Mouse (Mus musculus) retina, postnatal 7 days (tissue): ENCODE measurements around the gene Slc9a2.
"Not testable (repeated sequence)": the region's sequence is repeated elsewhere in the genome, so short reads cannot be mapped to it uniquely, and the experiment has no call there.

ENCODE experiments used
- DNase-seq: peaks from one replicate; pipeline ENCODE4 v3.0.0-alpha.2; 2012; ENCODE audit warnings: low read depth, low spot score

Gene Slc9a2

GRCm38 (mm10) chr1:40680067-40680867 lies at the start of gene Slc9a2:
Gene Slc9a2, plus strand, starts transcription at chr1:40680574.
- DNase-seq = no peak

GRCm38 (mm10) chr1:40632407-40633062 lies 47.8 kb upstream of the Slc9a2 start:
- no peak for DNase-seq

DNA sequence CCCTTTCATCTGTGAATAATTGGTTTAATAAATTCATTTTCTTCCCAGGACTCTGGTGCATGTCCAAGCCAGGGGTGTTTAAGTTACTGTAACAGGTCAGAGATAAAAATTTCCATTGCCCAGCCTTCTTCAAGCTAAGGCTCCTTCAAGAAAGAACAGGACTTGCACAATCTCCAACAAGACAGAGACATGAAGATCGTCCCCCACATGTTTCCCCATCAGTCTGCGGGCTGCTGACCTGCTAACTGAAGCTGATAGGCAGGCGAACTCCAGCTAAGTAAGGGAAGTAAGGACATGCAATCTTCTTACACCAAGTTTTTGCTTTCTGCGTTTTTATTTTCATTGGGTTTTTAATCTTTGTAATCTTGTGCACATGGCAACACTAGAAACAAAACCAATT lies 45.8 kb upstream of the Slc9a2 start:
- DNase-seq = no peak

DNA sequence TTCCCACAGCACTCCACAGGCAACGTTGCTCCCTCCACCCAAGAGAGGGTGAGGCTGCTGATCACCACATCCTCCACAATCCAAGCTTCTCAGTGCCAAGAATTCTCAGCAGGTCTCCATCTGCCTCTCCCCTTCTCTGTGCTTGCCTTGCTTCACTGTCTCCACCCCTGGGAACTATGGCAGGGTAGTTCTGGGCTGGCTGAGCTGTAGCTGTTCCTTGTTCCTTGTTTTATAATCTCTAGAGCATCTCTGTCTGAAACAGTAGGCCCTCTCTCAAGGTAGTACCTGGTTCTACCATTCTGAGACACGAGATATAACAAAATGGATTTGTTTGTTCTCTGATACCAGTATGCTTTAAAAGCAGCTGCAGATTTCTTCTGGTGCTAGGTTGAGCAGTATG lies 32.1 kb upstream of the Slc9a2 start:
- no peak for DNase-seq

DNA sequence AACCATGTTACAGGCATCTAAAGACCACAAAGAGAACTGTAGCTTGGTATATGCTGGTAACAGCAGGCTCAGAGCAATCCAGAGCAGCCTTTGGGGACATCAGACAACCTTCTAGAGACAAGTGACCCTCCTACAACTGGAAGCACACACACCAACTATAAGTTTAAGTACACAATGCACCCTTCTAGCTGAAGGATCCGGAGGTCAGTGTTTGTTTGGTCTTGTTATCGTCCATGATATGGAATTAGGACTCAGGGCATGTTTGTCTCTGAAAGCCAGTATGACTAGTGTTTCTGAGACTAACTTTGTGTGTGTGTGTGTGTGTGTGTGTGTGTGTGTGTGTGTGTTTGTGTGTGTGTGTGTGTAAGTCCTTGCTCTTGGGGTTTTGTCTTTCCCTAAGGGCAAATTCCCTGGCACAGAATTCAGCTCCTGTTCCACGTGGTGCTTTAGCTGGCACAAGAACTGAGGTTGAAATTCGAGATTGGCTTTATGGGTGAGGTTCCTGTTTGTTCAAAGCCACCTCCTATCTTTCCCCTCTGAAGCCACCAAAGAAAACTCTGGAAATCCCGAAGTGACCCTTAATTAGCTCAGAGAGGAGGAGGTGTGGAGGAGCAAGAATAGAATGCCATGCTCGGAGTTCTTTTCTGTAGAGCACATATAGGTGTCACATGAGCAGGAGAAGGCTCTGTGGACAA lies 29.4 kb upstream of the Slc9a2 start:
- no peak for DNase-seq

DNA sequence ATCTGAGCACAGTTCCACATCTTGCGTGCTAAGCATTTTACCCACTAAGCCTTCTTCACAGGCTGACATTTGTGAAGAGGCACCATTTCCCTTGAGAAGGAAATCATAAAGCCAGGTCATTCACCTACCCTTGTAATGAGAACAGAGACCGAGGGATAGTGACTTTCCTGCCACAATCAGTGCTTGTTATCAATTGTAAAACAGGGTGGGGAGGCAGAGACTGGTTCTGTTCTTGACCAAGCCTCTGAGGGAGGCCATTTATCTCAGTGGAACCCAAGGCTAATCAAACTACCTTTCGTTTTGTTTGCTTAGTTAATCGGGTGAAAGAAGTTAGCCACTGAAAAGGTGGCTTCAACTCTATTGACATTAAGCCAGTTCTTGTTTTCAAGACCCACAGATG lies 23.3 kb upstream of the Slc9a2 start:
- DNase-seq = no peak

DNA sequence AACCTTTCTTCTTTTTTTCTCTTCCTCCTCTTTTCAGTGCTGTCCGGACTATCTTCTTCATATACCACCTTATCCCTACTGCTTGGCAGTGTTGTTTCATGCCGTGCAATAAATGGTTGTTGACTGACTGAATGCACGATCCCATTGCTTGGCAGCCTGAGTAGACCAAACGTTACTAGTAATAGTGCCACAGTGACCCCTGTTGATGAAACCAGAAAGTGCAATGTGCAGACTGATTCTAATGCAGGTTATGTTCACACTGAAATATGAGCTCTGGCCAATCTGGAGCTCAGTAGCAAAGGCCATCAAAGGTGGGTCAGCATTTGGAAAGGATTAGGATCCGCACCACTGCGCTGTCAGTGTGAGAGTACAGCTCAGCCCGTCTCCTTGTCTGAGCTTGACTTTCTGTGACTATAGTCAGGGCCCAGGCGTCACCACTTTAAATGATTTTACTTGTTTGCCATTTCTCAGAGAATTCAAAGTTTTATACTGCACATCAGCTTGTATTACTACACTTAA lies 22.3 kb upstream of the Slc9a2 start:
- DNase-seq = no peak

DNA sequence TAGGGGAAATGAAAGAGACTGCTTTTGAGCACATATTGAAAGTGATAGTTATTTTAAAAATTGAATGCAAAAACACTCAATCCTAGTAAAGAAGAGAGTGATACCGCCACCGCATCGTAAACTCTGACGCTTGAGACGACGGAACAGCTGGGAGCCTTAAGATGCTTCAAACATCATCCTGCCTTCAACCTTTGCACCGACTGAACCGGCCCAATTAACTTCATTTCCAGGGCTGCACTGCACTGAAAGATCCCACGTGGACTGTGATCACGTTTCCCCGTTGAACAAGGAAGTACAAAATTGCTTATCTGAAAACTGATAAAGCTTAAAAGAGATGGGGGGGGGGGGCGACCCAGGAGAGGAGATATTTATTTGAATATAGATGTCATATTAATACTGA lies 21.4 kb upstream of the Slc9a2 start:
- no peak for DNase-seq

- DNase-seq = no peak
Measured at GRCm38 (mm10) chr1:40659496-40659895, 20.9 kb upstream of the Slc9a2 start.

- no peak for DNase-seq
Measured at GRCm38 (mm10) chr1:40660838-40661237, 19.5 kb upstream of the Slc9a2 start.

GRCm38 (mm10) chr1:40665401-40666370 lies 14.7 kb upstream of the Slc9a2 start:
- DNase-seq = no peak

GRCm38 (mm10) chr1:40667442-40667841 lies 12.9 kb upstream of the Slc9a2 start:
- DNase-seq = not testable (repeated sequence)

- DNase-seq = no peak
Measured at GRCm38 (mm10) chr1:40670025-40670424, 10.3 kb upstream of the Slc9a2 start.

DNA sequence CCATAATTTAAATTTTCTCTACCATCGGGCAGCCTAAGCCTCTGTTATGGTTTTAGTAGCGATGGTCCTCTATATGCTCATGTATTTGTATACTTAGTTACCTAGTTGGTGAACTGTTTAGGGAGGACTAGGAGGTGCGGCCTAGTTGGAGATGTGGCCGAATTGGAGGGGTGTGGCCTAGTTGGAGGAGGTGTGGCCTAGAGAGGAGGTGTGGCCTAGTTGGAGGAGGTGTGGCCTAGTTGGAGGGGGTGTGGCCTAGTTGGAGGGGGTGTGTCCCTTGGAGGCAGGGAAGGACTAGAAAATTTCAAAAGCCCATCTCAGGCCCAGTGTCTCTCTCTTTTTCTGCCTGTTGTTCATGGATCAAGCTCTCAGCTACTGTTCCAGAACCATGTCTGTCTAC lies 8.9 kb upstream of the Slc9a2 start:
- DNase-seq = no peak

DNA sequence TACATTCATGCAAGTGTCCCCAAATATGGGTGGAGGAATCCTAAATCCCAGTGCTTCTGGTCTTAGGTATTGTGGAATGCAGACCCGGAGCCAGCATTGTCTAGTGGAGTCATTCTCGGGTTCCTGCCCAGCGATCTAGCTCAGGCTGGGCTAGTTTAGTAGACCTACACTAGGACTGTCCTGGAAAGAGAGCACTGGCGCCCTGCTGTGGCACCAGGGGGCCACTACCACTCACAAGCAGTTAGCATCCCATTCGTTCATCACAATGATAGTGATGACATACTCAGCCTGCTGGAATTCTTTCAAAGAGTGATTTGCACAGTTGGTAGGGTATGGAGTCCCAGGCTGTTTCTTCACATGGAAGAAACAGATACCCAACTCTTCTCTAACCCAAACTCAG lies 3.1 kb upstream of the Slc9a2 start:
- DNase-seq = no peak

DNA sequence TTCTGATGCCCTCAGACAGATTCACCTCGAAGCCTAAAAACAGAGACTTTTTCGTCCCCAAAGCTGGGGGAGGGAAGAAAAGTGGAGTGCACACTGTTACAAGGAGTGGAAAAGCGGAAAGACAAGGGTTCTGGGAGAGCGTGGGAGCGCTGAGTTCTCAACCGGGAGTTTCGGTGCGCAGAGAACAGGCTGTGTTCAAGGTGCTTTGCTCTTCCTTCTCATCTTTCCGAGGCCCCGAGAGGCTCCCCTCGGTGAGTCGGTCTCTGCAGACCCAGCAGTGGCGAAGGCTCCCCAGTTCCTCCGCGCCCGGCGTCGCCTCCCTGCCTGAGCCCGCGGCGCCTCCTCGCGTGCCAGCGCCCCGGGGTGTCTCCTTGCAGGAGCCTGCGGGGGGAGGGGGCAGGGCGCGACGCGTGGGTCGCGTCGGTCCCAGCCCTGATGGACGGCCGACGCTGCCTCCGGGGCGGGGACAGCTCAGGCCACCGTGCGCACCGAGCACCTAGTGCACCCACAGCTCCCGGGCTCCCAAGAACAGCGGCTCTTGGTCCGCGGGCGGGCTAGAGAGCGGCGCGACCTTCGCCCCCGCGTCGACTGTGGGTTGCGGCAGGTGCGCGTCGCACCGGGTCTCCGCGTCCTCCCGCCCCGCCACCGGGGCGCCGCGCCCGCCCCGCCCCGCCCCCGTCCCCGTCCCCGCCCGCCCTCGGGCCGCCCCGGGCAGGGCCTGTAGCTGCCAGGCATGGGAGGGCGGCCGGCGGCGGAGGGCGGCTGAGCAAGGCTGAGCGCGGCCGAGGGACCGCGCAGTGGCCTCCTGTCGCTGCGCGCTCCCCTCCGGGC lies 709 bp downstream of the Slc9a2 start:
- no peak for DNase-seq

- no peak for DNase-seq
Measured at GRCm38 (mm10) chr1:40681699-40682510, 1.5 kb downstream of the Slc9a2 start.

- no peak for DNase-seq
Measured at GRCm38 (mm10) chr1:40694296-40694695, 13.9 kb downstream of the Slc9a2 start.

GRCm38 (mm10) chr1:40696436-40696835 lies 16.1 kb downstream of the Slc9a2 start:
- DNase-seq = no peak
